Mouse (Mus musculus): ENCODE measurements at regions not wholly inside any gene's neighbourhood (a gene's known extent, or its start where the extent isn't known, plus 50 kb on each side); places are given as distances from the start of the nearest gene placed in this dataset.

DNA sequence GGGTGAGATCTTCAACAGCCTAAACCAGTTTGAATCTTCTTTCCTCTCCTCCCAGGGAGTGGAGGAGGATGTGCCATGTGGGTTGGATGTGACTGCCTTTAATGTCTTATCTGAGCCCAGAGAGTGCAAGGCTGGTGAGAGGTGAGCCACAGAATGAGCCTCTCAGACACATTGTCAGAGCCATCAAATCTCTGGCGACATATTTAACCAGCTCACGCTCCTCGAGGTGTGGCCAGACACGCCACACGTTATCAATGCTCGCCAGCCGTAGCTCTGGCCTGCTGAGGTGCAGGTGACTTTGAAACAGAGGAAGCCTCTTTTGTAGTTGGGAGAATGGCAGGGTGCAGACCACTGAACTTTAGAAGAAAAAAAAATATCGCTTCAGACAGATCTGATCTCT lies 463.5 kb upstream of the Kcnab2 start:
- no peak for DNase-seq (ENCODE audit: low spot score in 2 of 2)

DNA sequence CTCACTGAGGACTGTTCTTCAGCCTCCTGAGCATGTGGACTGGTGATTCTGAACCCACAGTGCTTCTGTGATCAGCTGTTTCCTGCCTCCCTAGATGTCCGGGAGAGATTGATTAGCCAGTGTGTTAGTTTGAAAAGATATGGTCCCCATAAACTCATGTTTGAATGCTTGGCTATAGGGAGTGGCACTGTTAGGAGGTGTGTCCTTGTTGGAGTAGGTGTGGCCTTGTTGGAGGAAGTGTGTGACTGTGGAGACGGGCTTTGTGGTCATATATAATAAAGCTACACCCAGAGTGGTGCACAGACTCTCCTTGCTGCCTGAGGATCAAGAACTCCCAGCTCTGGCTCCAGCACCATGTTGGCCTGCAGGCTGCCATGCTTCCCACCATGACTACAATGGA lies 458.9 kb upstream of the Kcnab2 start:
- DNase-seq (ENCODE audit: low spot score in 2 of 2): no peak

DNA sequence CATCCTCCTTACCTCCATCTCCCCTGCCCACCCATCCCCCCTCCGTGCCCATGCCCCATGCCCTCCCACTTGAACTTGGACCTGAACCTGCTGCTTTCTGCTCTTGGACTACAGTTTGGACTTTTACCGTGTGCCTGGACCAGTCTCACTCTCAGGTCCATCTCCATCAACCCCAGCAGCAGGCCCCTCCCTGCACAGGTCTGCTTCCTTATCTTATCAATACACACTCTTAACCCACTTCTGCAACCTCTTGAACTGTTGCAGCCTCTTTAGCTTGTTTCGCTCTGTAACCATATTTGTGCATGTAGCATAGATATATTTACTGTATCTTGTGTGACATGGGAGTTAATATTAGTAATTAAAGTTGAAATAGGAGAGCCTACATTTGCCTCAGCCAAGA lies 457.8 kb upstream of the Kcnab2 start:
- DNase-seq (ENCODE audit: low spot score in 2 of 2): no peak

DNA sequence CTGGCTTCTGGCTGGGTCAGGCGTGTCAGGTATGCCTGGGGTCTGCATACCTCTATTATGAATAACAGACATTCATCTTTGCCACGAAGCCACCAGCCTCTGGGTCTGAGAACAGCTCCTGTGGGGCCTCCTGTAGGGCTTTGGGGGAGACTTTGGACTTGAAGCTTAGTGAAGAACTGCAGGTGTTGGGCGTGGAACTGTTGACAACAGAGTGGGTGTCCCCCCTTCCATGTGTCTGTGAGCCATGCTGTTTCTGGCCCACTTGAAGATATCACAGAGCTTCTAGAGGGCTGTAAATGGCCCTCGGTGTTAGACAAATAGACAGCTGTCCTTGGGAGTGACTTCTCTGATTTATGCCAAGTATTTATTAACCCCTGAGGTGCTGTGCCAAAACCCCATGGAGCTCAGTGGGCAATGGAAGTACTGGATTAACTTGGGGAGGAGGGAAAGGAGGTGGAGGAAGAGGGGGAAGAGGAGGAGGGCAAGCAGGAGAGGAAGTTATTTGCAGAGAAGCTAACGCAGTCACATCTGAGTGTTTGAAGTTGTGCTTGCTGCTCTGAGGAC lies 450.8 kb upstream of the Kcnab2 start:
- DNase-seq (ENCODE audit: low spot score in 2 of 2): no peak

DNA sequence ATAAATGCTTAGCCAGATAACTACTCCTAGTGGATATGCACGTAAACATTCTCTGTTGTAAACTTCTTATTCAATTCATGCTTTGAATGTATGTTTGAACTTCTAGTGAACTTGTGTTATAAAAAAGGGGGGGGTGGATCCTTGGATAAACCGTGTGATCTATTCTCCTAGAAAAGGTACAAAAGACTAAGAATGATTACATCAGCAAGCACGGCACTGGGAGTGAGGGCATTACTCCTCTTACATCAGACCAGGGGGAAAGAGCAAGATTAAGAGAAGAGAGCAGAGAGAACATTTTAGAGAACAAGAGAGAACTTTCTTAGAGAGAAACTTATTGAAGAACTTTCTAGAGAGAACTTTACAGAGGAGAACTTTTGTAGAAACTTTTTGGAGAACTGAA lies 442.6 kb upstream of the Kcnab2 start:
- no peak for DNase-seq (ENCODE audit: low spot score in 2 of 2)

DNA sequence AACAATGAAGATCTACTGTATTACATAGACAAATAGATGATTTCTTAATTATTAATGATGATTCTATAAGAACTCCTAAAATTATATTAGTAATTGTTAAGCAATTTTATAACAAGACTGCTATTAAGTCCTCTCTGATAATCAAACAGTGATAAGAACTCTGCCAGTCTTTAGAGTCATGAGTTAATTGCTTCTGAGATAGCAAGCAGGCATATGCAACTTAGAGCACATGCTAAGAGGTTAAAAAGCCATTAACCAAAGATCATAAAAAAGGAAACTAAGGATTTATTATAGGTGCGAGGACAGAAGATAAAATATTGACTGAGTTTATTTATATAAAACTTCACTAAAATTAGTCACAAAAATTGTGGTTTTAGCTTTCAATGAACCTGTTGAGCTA lies 442.2 kb upstream of the Kcnab2 start:
- no peak for DNase-seq (ENCODE audit: low spot score in 2 of 2)

DNA sequence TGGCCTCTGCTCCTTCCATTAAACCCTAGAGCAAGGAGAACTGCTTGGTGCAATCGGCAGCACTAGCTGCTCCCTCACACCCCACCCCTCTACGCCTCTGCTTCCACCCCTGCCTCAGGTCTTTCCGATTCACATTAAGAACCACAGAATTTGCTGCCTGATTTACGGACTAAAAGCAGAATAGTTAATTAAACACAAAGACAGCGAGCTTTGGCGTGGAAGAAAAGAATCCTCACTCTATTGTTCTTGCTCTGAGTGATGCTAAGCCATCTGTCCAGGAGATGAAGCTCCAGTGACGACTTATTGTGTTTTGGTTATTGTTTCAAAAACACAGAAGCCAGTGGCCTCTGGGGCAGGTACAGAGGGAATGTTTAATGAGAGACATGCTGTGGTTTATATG lies 438.9 kb upstream of the Kcnab2 start:
- DNase-seq (ENCODE audit: low spot score in 2 of 2): no peak

DNA sequence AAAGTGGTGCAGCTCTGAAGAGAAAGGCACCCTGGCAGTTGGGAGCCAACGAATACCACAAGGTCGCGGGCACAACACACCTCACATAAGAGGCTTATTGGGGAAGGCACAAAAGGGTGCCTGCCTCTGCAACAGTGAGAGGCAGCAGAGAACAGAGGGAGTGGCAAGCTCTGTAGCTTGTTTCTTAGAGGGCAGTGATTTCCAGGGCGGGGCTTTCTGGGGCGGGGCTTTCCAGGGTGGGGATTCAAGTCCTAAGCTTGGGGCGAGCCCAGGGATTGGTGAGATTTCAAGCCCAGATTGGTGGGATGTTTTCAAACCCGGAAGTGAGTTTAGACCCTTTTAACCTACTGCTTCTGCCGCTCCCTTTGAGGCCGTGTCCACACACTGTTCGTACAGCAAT lies 435.8 kb upstream of the Kcnab2 start:
- no peak for DNase-seq (ENCODE audit: low spot score in 2 of 2)

DNA sequence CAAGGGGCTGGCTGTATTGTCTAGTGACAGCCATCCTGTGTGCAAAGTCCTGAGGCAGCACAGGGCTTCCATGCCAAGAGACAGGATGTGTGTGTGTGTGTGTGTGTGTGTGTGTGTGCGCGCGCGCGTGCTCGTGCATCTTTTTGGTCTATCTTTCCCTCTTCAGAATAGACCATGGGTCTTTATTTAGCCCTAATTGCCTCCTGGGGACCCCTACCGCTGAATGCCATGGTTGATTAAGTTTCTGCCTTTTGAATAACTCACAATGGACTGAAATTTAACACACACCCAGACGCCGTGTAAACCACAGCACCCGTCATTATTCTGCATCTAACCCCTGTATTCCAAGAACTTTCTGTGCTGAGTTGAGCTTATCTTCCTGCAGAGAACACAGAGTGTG lies 435.2 kb upstream of the Kcnab2 start:
- no peak for DNase-seq (ENCODE audit: low spot score in 2 of 2)

DNA sequence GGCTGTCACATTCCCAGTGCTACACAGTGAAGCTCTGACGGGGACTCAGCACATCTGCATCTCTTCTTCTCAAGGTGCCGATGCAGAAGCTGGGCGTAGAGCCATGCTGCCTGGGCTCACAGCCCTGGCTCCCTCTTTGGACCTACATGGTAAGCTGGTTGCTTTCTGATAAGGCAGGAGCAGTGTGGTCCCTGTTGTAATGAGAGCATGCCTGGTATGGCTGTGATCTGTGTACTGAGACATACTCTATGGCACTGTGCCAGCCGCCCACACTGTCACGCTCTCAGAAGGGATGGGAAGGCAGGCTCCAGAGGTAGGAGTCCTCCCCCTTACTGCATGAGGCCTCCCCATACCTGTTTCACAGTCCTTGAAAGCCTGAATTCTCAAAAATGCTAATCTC lies 430.6 kb upstream of the Kcnab2 start:
- peak; percentile 50 to 60 for DNase-seq (ENCODE audit: low spot score in 2 of 2)

DNA sequence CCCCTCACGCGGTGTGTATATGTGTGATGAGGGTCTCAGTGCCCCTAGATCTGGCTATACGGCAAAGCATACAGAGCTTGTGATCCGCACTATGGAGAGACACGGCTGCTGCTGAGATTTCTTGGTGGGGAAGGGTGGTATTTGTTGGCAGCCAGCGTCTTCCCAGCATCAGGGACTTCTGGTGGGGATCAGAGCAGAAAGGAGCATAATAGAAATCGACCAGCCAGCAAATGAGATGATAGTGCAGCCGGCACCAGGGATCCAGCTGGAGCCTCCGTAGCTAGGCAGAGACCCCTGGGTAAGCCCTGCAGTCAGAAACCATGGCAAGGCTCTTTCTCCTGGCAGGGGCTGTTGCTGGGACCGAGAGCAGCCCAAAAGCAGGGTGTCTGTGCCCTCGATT lies 425.2 kb upstream of the Kcnab2 start:
- no peak for DNase-seq (ENCODE audit: low spot score in 2 of 2)

DNA sequence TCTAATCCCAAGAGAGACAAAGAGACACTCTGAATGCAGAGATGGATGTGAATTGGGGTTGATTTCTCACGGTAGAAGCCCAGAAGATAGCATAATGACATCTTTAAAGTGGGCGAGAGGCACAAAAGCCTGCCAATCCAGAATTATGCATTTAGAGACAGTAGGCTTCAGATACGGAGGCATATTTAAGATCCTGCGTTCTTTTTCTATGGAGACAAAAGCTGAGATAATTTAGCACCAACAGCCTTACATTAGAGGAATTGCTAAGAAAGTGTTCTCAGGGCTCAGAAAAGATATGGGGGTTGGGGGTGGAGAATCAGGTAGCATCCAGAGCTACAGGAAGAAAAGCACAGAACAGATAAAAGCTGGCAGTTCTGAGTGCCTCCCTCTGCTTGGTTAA lies 422.4 kb upstream of the Kcnab2 start:
- no peak for DNase-seq (ENCODE audit: low spot score in 2 of 2)

DNA sequence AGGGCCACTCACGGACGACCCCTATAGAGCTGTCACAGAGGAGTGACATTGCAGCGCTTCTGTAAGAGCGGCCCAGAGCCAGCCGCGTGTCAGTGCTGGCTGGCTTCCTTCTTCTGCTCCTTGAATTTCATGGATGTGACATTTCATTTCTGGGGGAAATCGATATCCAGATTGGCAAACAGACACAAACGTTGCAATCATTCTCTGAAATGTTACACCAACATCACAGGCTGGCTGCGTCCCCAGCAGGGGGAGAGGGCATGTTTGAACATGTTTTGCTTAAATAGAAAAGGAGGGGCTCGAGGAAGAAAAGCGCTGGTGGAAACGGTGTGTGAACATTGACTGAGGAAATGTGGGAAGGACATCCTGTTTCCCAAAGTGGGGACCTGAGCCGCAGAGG lies 417.4 kb upstream of the Kcnab2 start:
- no peak for DNase-seq (ENCODE audit: low spot score in 2 of 2)

DNA sequence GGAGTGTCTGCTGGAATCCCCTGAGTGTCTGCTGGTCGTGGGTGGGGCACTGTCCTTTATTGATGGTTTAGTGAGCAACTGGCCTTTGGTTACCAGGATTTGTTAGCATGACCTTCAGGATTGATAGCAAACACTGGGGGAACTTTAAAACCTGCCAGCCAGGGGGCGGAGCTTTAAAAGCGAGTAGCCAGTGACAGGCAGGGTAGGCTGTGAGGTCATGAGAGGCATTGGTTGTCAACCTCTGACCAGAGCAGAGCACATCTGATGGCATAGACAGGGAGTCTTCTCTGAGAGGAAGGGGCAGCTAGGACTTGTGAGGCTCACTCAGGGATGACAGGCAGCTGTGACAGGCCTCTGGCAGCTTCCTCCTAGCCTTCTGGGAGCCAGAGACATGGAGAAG lies 415.3 kb upstream of the Kcnab2 start:
- no peak for DNase-seq (ENCODE audit: low spot score in 2 of 2)

DNA sequence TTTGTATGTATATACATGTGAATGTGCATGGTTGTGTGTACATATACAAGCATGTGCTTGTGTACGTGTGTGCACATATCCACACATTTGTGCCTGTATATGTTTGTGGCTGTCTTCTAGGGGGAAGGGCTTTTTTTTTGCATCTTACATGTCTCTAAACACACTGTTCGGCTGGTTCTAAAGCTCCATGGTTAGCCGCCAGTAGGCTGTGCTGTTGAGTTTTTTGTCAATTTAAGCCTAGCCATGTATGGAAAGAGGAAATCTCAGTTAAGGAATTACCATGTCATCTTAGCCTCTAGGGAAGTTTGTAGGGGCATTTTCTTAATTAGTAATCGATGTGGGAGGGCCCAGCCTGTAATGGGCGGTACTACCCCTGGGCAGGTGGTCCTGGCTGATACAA lies 411.5 kb upstream of the Kcnab2 start:
- no peak for DNase-seq (ENCODE audit: low spot score in 2 of 2)

DNA sequence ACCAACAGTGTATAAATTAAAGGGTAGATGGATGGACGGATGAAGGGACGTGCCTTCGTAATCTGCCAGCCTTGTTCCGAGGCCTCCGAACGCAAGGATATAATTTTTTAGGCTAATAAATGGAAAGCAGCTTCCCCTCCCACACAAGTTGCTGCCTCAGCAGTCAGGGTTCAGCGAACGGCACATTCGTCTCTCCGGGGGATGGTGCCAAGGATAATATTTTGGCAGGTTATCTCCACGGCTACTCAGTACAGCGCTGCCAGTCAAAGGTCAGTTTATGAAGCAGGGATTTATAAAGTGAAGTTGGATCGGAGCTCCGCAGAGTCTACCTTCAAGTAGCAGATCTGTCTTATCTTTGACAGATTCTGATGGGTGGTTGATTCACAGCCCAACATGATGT lies 410.6 kb upstream of the Kcnab2 start:
- DNase-seq (ENCODE audit: low spot score in 2 of 2): no peak

DNA sequence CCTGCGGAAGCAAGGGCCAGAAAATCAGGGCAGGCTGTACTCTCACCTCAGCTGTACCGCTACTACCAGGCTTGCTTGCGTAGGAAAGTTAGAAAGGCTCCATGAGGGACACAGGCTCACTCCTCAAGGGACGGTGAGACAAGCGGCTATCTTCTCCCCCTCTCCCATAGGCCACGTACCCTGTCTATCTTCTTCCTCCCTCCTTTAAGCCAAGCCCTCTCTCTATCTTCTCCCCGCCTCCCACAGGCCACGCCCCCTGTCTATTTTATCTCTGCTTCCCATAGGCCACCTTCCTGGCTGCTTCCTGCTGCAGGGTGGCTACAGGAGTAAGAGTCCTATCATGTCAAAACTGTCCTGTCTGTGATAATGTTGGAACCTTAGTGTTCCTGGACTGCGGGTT lies 409.1 kb upstream of the Kcnab2 start:
- DNase-seq (ENCODE audit: low spot score in 2 of 2): no peak

DNA sequence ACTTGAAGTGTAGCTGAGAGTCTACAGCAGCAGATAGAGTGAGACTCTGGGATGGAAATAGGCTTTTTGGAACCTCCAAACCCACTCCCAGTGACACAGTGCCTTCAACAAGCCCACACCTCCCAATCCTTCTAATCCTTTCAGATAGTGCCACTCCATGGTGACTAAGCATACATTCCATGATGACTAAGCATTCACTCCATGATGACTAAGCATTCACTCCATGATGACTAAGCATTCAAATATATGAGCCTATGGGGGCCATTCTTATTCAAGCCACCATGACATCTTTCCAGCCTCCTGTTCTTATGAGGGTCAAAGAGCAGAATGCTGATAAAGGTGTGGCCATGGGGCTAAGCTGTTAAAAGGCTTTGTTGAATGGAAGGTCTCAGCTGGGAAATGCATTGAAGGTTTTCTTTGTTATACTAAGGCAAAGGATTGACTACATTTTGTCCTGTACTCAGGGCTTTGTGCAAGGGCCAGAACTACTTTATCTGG lies 403.8 kb upstream of the Kcnab2 start:
- no peak for DNase-seq (ENCODE audit: low spot score in 2 of 2)

DNA sequence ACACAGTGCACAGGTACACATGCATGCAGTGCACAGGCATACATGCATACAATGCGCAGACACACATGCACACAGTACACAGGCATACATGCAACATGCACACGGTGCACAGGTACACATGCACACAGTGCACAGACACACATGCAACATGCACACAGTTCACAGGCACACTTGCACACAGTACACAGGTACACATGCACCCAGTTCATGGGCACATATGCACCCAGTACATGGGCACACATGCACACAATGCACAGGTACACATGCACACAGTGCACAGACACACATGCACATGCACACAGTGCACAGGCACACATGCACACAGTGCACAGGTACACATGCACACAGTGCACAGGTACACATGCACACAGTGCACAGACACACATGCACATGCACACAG lies 402.7 kb upstream of the Kcnab2 start:
- no peak for DNase-seq (ENCODE audit: low spot score in 2 of 2)

DNA sequence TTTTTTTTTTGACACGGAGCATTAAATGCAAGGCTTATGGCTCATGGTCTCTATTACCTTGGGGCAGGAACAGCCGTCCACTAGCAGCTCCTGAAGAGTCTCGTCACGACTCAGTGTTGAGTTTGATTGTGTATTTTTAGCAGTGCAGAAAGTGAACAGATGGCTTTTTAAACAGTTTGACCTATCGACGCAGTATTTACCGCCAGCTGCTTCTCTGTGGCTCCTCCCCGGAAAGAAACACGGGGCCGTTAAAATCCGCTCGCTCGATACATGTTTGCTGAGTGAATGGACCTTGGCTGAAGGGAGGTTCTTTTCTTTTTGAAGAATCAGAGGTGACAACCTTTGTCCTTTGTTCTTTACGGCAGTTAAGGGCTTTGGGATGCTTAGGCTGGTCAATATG lies 401.3 kb upstream of the Kcnab2 start:
- DNase-seq (ENCODE audit: low spot score in 2 of 2): no peak

DNA sequence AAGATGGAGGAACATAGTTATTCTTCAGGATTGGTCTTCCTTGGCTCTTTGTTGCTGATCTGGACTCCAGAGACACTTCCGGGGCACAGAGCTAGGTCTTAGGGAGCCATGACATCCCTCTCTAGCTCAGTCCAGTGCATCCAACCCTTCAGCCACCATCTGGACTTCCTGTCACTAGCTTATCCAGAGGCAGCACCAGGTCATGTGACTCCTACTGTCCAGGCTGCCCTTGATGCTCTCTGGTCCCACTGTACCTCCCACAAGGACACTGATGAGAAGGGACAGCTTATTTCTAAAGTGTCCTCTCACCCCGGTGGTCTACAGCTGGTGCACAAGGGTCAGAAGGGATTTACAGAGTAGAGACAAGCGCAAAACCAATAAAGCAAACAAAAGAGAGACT lies 400.7 kb upstream of the Kcnab2 start:
- no peak for DNase-seq (ENCODE audit: low spot score in 2 of 2)

DNA sequence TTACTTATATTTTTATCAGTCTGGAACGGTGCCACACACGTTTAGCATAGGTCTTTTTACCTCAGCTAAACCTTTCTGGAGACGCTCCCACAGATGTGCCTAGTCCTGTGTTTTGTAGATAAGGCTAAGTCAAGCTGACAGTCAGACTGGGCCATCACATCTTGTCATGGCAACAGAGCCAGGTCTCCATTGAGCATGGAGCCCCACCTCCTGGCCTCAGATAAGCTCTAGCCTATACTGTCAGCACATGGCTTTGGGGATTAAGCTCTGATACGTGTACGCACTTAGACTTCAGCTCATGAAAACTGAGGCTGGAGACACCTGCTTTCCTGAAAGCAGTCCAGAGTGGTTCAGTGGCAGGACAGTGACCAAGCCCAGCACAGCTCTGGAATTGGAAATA lies 392.4 kb upstream of the Kcnab2 start:
- DNase-seq (ENCODE audit: low spot score in 2 of 2): no peak

DNA sequence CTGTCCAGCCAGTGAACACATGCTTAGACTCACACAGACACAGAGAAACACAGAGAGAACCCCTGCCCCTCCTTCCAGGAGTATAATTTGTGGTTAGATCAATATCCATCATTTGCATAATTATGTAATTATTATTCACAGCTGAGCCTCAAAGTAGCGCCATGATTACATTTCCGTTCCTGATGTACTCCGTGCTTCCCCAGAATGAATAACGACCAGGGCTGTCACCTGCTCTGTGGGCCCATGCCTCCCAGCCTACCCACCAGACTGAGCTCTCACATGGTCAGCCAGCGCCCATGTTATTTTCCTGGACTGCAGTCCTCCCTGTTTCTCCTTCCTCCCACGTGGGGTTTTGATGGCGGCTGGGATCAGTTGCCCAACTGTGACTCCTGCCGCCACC lies 388.2 kb upstream of the Kcnab2 start:
- DNase-seq (ENCODE audit: low spot score in 2 of 2): no peak

Measured in left cerebral cortex, adult 18-20 months (tissue).